Mouse (Mus musculus) stomach, embryonic 15.5 days (tissue): ENCODE data around the gene Nlrp2. TPM values are rescaled to one million over a fixed set of nuclear protein-coding genes. Genes with fewer than 3 reads are reported as not detected.

ENCODE experiments used
- ATAC-seq: fragments of 200-750 bp; cut with Nextera tagmentation; 2 replicates; pipeline ENCODE4 v1.8.0; 2017; ENCODE audit warnings: low read depth, moderate number of reproducible peaks, moderate TSS enrichment; ENCODE audit not compliant: insufficient read depth, low FRiP score
- H3K27ac ChIP-seq: fragments of 300-500 bp; sonication (generic); 2 replicates; pipeline ENCODE4 v1.5.1; 2015; ENCODE audit warnings: mild to moderate bottlenecking, inconsistent platforms
- H3K27me3 ChIP-seq: fragments of 300-500 bp; sonication (generic); replicated peaks from 2 replicates; pipeline ENCODE4 v1.6.1; 2015; ENCODE audit warnings: inconsistent platforms
- H3K36me3 ChIP-seq: fragments of 300-500 bp; sonication (generic); 2 replicates; pipeline ENCODE4 v1.6.1; 2015; ENCODE audit warnings: inconsistent platforms
- H3K4me1 ChIP-seq: fragments of 300-500 bp; sonication (generic); 2 replicates; pipeline ENCODE4 v1.6.1; 2015; ENCODE audit warnings: inconsistent platforms
- H3K4me2 ChIP-seq: fragments of 300-500 bp; sonication (generic); 2 replicates; pipeline ENCODE4 v1.6.1; 2015; ENCODE audit warnings: mild to moderate bottlenecking, inconsistent platforms
- H3K4me3 ChIP-seq: fragments of 300-500 bp; sonication (generic); replicated peaks from 2 replicates; pipeline ENCODE4 v1.5.1; 2015; ENCODE audit warnings: inconsistent platforms
- H3K9ac ChIP-seq: fragments of 300-500 bp; sonication (generic); 2 replicates; pipeline ENCODE4 v1.6.1; 2015; ENCODE audit warnings: inconsistent platforms
- H3K9me3 ChIP-seq: fragments of 300-500 bp; sonication (generic); 2 replicates; pipeline ENCODE4 v1.6.1; 2016; ENCODE audit warnings: inconsistent platforms
- WGBS: fragments of 180-500 bp; shearing (Covaris S2); methylation state at CpG from one replicate; pipeline ENCODE4 v1.1.7; 2015; 5-methylcytosine and 5-hydroxymethylcytosine counted together
- polyA plus RNA-seq: library from polyadenylated mRNA; unstranded; fragments of >200 nt; fragmentation: Nextera tagmentation; extraction: Ambion mirVana; gene quantifications from 2 replicates; pipeline ENCODE4 v1.2.1, GENCODE M21; 2015

The Nlrp2 gene
- polyA plus RNA-seq, result not detected in 2 replicates

GRCm38 (mm10) chr7:5350935-5351334, at the start of gene Nlrp2:
Nlrp2 (minus strand) TSS chr7:5351035.
- 74% methylated on average over 4 of the region's 4 CpGs for WGBS
- H3K36me3 ChIP-seq, result no peaks in the 10 kb centered on the region
- ATAC-seq, result no peak
- H3K27me3 ChIP-seq, result no peaks in the 10 kb centered on the region
- H3K9ac ChIP-seq, result no peak within 1 kb of the TSS
- no peaks in the 10 kb centered on the region for H3K4me1 ChIP-seq
- H3K27ac ChIP-seq, result no peak within 1 kb of the TSS
- H3K4me2 ChIP-seq, result no peak within 1 kb of the TSS
- H3K4me3 ChIP-seq, result no peak within 1 kb of the TSS
- no peaks in the 10 kb centered on the region; the same call in 1 of the 2 replicates for H3K9me3 ChIP-seq

DNA sequence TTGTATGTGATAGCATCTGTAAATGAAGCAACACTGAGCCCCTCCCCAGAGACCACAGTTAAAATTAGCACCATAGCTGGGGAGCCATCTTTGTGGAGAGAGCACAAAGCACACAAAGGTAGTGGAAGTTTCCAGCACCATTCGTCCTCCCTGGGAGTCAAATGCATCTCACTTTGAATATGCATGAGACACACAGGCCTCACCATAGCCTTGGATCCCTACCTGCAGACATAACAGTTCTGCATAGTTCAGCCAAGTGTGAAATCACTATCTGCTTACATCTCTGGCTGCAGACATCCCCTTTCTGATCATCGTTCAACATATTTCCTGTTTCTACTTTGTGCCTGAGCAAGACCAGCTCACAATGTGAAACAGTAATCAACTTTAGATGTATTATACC, 15.9 kb upstream of the Nlrp2 start:
- Histone ChIP-seq H3K9me3 (no peaks in the 10 kb centered on the region), H3K36me3 (no peaks in the 10 kb centered on the region), H3K27me3 (no peaks in the 10 kb centered on the region), H3K4me3 (no peak overlapping the region), H3K4me2 (no peak overlapping the region), H3K4me1 (no peaks in the 10 kb centered on the region), H3K27ac (no peak overlapping the region), H3K9ac (no peak overlapping the region)
- 85% methylated on average over 2 of the region's 2 CpGs for WGBS
- no peak for ATAC-seq

- no peak for ATAC-seq
- Histone ChIP-seq H3K9ac (no peak overlapping the region), H3K27me3 (no peaks in the 10 kb centered on the region), H3K9me3 (no peaks in the 10 kb centered on the region), H3K4me3 (no peak overlapping the region), H3K4me1 (no peaks in the 10 kb centered on the region), H3K36me3 (no peaks in the 10 kb centered on the region), H3K4me2 (no peak overlapping the region), H3K27ac (no peak overlapping the region)
- WGBS, result 89% methylated on average over 5 of the region's 5 CpGs
These were observed 12.8 kb upstream of the Nlrp2 start for GRCm38 (mm10) chr7:5363599-5363998.

DNA sequence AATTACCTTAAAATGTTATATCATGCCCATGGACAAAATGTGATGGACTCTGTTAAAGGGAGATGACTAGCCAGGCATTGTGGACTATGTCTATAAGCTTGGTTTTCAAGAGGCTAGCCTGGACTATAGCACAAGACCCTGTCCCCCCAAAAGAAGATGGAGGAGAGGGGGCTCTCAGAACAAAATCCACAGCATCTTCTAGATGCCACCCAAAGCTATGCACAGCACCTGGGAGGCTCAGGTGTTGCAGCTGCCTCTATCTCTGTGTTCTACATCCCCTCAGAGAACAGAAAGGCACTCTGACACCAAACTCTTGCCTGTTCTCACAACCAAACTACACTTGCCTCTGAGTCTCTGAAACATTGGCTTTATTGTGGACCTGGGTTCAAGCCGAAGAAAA, 598 bp downstream of the Nlrp2 start, which contains the start of gene Gm5065:
Gene Gm5065, plus strand, starts transcription at position 301 of the 400 bp plus-strand sequence.
- H3K36me3 ChIP-seq, result no peaks in the 10 kb centered on the region
- no peak within 1 kb of the TSS for H3K27ac ChIP-seq
- H3K4me3 ChIP-seq, result no peak within 1 kb of the TSS
- H3K4me2 ChIP-seq, result no peak within 1 kb of the TSS
- H3K4me1 ChIP-seq, result no peaks in the 10 kb centered on the region
- H3K27me3 ChIP-seq, result no peaks in the 10 kb centered on the region
- no peak within 1 kb of the TSS for H3K9ac ChIP-seq
- no peak for ATAC-seq
- H3K9me3 ChIP-seq, result no peaks in the 10 kb centered on the region; the same call in 1 of the 2 replicates
- 80% methylated on average over 1 of the region's 1 CpGs for WGBS

DNA sequence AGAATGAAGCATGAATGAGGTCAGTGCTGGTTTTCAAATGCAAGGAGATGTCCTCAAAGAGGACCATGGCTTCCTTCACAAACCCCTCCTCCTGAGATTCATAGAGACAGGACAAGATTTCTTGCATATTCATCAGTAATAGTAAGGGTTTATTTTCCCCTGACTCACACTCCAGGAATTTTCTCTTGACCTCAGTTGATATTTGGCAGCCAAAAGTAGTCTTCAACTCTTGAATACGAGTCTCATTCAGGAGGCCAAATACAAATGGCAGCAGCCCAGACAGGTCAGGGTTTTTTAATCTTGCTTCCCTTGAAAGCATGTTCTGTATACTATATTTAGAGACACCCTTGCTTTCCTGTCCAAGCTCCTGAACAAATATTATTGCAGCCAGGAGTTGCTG, 23.3 kb downstream of the Nlrp2 start:
- ATAC-seq, result no peak
- H3K9me3 ChIP-seq, result no peaks in the 10 kb centered on the region
- no peak overlapping the region for H3K9ac ChIP-seq
- 69% methylated on average over 1 of the region's 1 CpGs for WGBS
- H3K27me3 ChIP-seq, result no peaks in the 10 kb centered on the region
- no peaks in the 10 kb centered on the region for H3K36me3 ChIP-seq
- no peak overlapping the region for H3K4me2 ChIP-seq
- no peaks in the 10 kb centered on the region for H3K4me1 ChIP-seq
- no peak overlapping the region for H3K27ac ChIP-seq
- no peak overlapping the region for H3K4me3 ChIP-seq

DNA sequence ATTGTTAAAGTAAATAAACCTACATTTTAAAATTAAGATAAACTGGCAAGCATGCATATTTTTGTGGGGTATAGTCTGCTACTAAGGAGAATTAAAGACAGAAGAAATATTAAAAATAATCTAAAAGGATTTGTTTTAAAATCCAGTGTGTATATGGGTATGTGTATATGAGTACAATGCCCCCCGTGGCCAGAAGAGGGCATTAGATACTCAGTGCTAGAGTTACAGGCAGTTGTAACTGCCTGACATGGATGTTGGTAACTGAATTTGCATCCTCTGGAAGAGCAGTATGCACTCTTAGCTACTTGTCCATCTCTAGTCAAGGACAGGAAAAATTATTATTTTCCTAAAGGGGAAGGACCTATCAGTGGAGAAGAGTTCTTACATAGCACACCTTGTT, 62.6 kb downstream of the Nlrp2 start:
- 59% methylated on average over 1 of the region's 1 CpGs for WGBS
- Histone ChIP-seq H3K4me3 (no peak overlapping the region), H3K27me3 (no peaks in the 10 kb centered on the region), H3K27ac (no peak overlapping the region), H3K9ac (no peak overlapping the region), H3K4me1 (no peaks in the 10 kb centered on the region), H3K9me3 (no peaks in the 10 kb centered on the region), H3K36me3 (no peaks in the 10 kb centered on the region), H3K4me2 (no peak overlapping the region)
- ATAC-seq, result no peak

DNA sequence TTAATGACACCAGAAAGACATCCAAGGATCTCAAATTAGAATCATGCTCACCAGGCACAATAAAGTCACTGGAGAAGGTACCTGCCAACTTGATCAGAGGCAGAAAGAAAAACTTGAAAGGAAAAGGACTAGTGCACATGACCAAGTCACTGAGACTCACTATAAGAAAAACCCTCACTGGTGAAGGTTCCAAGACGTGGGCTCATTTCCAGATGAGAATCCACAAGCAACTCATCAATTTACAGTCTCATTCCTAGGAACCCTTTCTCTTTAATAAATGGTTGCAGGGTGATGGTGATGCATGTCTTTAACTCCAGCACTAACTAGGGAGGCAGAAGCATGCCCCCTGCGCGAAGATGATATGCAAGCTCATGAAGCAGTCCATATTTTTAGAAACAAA, 87.8 kb downstream of the Nlrp2 start:
- Histone ChIP-seq H3K4me1 (no peaks in the 10 kb centered on the region), H3K27me3 (no peaks in the 10 kb centered on the region), H3K4me2 (no peak overlapping the region), H3K9ac (no peak overlapping the region), H3K36me3 (no peaks in the 10 kb centered on the region), H3K27ac (no peak overlapping the region), H3K4me3 (no peak overlapping the region), H3K9me3 (no peaks in the 10 kb centered on the region)
- 82% methylated on average over 3 of the region's 3 CpGs for WGBS
- no peak for ATAC-seq

Other genes with a start within 250 kb of the Nlrp2 start
- not detected in 2 replicates for gene Rfpl4, start 234.1 kb downstream of the Nlrp2 start, polyA plus RNA-seq
- gene Rasl2-9, start 225.1 kb downstream of the Nlrp2 start, polyA plus RNA-seq, result 0.30 and 0.55 TPM in 2 replicates
- gene Vmn1r55, start 201.4 kb downstream of the Nlrp2 start, polyA plus RNA-seq, result 0.01 TPM in 1 of 2 replicates, not detected in the other
- gene Vmn1r56, start 154.3 kb downstream of the Nlrp2 start, polyA plus RNA-seq, result not detected in 2 replicates
- gene Vmn1r57, start 132.5 kb downstream of the Nlrp2 start, polyA plus RNA-seq, result not detected in 2 replicates
- gene Gm5065, start 498 bp downstream of the Nlrp2 start, polyA plus RNA-seq, result not detected in 2 replicates
- gene Vmn1r58, start 62.4 kb upstream of the Nlrp2 start, polyA plus RNA-seq, result not detected in 2 replicates
- not detected in 2 replicates for gene Vmn1r59, start 105.7 kb upstream of the Nlrp2 start, polyA plus RNA-seq
- not detected in 2 replicates for gene Vmn2r28, start 142.9 kb upstream of the Nlrp2 start, polyA plus RNA-seq
- gene Vmn1r60, start 196.3 kb upstream of the Nlrp2 start, polyA plus RNA-seq, result not detected in 2 replicates